Mouse (Mus musculus) brain, embryonic 14.5 days (tissue): ENCODE measurements around the gene Prmt3. TPM values are rescaled to one million over a fixed set of nuclear protein-coding genes. Genes with fewer than 3 reads are reported as not detected.
A peak's percentile ranks its signal among the peaks of the same experiment; 100 is the strongest.

Experiments used
- DNase-seq: peaks from one replicate; pipeline ENCODE4 v3.0.0-alpha.2; 2011; ENCODE audit warnings: low read depth
- CTCF ChIP-seq: fragments of 200-500 bp; IDR thresholded peaks from 2 replicates; pipeline ENCODE4 v1.5.1; 2012; ENCODE audit warnings: inconsistent platforms, mild to moderate bottlenecking, moderate library complexity, borderline replicate concordance; ENCODE audit not compliant: insufficient read depth, insufficient read length; ENCODE audit errors: extremely low read depth
- POLR2A ChIP-seq: fragments of 200-500 bp; IDR thresholded peaks from 2 replicates; pipeline ENCODE4 v1.6.1; 2012; ENCODE audit warnings: mild to moderate bottlenecking, inconsistent platforms, borderline replicate concordance; ENCODE audit not compliant: poor library complexity, insufficient read depth, insufficient read length, severe bottlenecking; ENCODE audit errors: extremely low read depth
- polyA plus RNA-seq: library from polyadenylated mRNA; depleted of rRNA; stranded (reverse); fragments of >200 nt; gene quantifications from 2 replicates; pipeline ENCODE4 v1.2.3, GENCODE M21; 2012; rRNA removed

Prmt3 gene
- 38.7 and 41.1 TPM in 2 replicates for polyA plus RNA-seq

DNA sequence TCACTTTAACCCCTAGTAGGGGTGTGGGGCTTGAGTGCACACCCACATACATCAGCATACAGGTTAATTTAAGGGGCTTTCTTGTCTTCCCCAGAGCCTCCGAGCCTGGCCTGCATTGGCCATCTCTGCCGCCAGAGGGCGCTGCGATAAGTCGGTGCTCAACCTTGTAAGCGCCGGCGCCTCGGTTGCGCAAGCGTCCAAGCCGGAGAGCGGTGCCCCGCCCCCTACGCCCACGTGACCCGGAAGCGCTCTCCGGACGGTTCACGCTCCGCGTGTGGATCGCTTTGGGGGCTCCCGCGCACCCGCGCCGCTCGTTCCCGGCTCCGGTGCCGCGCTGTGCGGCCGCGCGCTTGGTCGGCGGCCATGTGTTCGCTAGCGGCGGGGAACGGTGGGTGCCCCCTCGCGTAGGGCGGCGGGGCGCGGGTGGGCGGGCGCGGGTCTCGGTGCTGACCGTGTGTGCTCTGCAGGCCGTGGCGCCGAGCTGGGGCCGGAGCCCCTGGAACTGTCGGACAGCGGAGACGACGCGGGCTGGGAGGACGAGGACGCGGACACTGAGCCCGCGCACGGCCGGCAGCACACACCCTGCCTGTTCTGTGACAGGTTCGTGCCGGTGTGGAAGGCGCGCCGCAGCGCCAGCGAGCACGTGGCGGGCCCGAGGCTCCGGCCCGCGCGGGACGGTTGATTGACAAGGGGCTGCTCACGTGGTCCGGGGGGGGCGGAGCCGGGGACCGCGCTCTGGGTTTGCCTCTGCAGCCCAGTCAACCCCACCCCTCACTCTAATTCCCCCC lies at the start of gene Prmt3:
Prmt3 (plus strand) TSS at position 233 of the 788 bp plus-strand sequence.
- TF ChIP-seq POLR2A, result peak; percentile 77
- TF ChIP-seq CTCF, result peak; percentile 97
- peak; percentile 99 for DNase-seq

DNA sequence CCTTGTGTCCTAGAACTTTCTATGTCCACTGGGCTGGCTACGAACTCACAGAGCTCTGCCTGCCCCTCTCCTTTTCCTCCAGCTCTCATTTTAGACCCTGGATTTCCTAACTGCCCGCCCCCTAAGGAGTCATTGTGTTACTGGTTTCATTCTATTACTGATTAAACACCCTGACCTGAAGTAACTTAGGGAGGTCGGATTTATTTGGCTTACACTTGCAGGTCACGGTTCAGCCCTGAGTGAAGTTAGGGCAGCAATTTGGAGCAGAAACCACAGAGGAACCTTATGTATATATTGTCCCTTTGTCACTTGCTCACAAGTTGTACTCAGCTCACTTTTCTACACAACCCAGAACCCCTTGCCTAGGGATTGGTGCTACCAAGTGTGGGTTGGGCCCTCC lies 43.8 kb upstream of the Prmt3 start:
- no peak for TF ChIP-seq CTCF
- DNase-seq, result no peak

DNA sequence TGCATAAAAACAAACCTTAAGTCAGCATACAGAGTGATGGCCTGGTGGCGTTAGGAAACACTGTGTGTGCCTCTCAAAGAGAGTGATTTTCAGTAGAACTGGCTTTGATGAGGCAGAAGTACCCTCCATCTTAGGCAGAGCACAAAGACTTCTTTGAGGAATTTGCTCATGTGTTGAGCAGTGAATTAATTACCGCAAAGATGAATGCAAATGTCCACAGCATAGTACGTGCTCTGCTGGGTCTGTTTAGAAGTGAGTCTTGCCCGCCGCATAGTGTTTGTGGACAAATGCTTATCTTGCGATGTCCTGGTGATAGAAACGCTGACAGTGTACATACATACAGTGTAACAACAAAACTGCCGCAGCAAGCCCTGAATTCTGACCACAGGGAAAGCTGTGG lies 38.7 kb upstream of the Prmt3 start:
- peak; percentile 65 for DNase-seq
- no peak for TF ChIP-seq CTCF
- no peak for TF ChIP-seq POLR2A

DNA sequence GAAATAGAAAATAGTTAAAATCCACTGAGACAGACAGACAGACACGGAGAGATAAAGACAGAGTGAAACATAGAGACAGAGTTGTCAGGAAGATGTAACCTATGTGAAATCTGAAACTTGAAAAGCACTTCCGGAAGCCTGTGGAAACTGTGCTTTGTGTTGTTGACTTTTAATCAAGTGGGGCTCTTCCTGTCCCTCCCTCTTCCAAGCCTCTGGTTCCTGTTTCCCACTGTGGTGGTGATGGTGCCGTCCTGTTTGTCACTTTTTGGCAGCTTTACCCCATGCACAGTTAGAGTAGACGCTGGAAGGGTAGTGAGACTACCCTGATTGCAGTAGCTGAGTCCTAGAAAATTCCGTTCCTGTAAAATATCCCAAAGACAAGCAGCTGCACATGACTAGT lies 36.7 kb upstream of the Prmt3 start:
- TF ChIP-seq CTCF, result no peak
- TF ChIP-seq POLR2A, result no peak
- DNase-seq, result no peak

DNA sequence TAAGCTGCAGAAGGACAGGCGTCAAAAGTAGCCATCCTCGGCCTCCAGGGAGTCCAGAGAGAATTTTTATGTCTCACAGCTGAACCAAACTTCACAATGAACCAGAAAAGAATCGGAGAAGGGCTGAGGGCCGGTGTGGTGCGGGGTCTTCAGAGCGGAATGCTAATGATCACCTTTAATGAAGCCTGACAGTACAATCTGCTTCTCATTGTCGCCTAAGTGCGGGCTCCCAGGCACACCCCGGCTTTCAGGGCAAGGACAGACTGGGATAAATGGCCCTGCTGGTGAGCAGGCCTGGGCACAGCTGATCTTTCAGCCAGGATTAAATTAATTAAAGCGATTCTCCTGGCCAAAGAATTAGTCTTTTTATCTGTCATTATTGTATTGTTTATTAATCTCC lies 36.2 kb upstream of the Prmt3 start:
- TF ChIP-seq CTCF, result no peak
- no peak for TF ChIP-seq POLR2A
- peak; percentile 76 for DNase-seq

DNA sequence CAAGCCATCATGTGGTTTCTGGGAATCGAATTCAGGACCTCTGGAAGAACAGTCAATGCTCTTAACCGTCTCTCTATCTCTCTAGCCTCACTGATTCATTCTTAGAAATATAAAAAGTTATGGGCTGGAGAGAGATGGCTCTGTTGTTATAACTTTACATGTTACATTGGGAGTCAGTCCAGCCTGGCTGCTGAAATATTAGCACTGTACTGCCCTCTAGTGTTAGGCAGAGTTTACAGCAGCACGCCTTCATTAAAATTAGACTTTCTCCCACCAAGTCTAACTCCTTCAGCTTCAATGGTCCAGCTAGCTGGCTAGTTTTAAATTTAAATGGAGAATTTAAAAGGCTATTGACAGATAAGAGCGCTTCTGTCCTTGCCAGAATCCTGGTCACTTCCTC lies 27.0 kb upstream of the Prmt3 start:
- DNase-seq, result peak; percentile 81
- TF ChIP-seq POLR2A (no peak), CTCF (peak; percentile 81; the same call in 1 of the 2 replicates)

DNA sequence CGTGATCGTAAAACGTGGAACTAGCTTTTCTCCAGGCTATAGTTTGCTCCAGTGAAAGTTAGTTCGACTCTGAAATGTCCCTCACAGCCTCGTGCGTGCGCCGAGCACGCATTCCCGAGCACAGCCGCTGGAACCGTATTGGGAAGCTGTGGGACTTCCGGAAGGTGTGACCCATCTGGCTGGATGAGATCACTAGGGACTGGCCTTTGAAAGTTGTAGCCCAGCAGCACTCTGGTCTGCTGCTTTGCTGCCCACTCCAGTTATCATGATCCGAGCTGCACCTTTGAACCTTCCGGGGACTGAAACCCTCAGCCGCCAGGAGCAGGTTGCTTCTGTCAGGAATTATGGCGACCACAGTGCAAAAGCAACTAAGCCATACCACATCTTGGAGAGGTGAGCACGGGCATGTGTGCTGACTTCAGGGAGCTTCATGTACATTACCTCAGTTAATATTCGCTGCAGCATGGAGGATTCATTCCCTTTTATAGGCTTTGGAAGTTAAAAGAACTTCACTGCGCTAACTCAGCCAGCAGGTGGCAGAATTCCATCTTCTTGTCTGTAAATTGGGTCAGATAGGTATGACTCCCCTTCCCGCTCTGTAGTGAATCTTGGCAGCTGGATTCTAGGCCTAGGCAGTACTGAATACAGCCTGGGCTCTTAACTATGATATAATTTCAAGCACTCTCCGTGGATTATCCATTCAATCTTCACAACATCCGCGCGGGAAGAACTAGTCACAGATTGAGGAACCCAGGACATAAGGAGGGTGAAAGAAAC lies 25.2 kb upstream of the Prmt3 start:
- DNase-seq, result peak; percentile 80
- no peak for TF ChIP-seq POLR2A
- peak; percentile 63; the same call in 1 of the 2 replicates for TF ChIP-seq CTCF

DNA sequence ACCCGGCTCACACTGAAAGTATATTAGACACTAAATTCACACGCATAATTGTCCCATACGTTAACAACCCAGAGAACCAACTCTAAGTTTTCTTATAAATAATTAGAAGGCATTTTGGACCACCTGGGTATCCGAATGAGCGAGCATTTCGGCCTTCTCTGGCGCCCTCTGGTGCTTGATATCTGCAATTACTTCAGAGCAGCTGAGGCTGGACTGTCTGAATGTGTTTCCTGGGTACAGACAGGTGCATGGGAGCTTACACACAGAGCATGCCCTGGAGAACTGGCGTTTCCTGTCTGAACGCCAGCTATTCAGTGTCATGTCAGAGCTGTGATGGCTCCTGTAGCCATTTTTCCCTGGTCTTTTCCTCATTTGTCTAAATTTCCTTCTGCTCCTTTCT lies 23.4 kb upstream of the Prmt3 start:
- TF ChIP-seq POLR2A (no peak), CTCF (peak; percentile 83)
- DNase-seq, result peak; percentile 64

DNA sequence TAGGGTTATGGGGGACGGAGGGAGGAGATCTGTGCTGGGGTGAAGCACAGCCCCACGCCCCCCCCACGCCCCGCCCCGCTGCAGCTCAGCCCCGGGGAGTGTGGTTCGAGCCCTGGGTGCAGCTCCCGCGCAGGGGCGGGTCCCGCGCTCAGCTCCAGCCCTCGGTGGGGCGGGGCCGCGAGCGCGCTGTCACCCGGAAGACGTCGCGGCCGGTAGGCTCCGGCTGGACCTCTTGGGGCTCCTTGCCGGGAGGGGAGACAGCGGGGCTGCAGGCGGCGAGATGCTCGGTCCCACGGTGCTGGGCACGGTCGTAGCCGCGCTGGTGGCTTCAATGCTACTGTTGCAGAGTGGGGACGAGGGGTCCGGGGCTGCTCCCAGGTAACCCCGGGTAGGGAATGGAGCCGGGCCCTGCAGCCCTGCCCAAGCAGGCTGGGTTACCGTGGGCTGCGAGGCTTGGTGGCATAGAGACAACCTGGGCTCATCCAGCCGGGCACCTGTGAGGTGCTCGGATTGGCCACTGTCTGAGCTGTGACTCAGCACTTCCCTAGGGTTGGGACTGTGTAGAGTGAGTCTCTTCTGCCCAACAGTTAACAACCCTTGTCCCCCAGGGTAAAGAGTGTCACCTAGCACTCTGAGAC lies 19.1 kb upstream of the Prmt3 start, which contains the start of gene Htatip2:
Htatip2 (plus strand) TSS at position 182 of the 638 bp plus-strand sequence.
- no peak for DNase-seq
- TF ChIP-seq CTCF, result no peak
- no peak for TF ChIP-seq POLR2A

DNA sequence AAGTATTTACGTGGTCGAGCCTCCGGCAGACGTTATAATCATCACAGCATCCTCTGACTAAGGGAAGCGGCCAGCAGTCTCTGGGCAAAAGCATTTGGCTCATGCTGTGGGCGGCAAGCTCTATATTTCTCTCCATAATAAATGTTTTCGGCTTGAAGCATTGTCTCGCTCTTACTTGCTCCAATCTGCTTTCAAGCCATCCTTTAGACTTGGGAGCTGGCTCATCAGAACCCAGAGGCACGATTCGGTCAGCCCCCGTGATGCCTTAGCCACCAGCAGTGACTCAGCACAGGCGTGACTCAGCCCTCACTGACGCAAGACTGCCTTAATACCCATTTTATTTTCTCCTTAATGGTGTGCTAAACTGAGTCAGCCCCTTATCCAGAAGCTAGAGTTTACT lies 15.5 kb upstream of the Prmt3 start:
- TF ChIP-seq CTCF (no peak), POLR2A (no peak)
- DNase-seq, result no peak

DNA sequence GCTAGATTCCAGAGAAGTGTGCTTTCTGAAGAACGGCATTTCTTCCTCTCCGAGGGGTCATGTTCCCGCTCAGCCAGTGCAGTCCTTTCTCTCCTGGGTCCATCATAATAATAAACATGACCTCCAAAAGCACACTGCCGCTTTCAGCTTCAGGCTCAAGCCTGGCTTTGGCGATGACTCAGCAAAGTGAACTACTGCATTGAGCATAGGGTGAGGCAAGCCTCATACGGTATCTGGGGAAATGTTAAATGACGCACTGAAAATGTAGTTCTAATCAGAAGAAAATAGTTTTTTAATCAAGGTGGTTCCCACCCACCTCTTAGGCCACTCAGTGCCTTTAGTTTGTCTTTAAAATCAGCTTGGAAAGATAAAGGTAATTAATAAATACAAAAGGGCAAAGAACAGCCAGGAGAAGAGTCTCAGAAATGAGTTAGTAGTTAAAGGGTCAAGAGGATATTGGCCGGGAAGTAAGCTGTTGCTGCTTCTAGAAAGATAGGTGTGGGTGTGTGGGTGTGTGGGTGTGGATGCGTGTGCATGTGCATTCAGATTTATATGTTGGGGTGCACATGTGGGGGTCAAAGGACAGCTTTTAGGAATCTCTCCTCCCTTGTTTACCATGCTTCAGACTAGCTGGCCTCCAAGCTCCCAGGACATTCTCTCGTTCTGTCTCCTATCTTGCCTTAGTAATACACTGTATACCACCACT lies 14.0 kb upstream of the Prmt3 start:
- no peak for DNase-seq
- TF ChIP-seq CTCF, result no peak
